Mouse (Mus musculus): ENCODE results near the gene Desi1. TPM values are rescaled to one million over a fixed set of nuclear protein-coding genes. Genes with fewer than 3 reads are reported as not detected.

The Desi1 gene
- total and polyA plus RNA-seq, 2 experiments from 2014 or later, result 26.9 to 43.9 TPM

DNA sequence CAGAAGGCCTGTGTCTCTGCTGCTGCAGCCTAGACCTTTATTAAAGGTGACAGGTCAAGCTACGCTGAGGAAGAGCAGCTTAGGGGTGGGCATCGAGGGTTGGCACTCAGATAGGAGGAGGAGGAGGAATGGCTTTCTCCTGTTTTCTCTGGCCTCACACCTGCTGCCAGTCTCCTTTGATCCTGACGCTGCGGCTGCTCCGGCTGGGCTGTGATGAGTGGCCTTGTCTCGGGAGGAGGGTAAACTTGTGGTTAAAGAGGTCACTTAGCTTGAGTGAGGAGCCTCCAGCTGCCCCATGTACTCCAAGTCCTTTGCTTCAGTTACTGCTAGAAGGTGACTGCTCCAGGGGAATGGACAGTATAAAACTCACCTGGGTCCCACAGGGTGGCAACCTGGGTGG, 39.7 kb downstream of the Desi1 start:
- Histone ChIP-seq H3K36me3 (ENCODE audit: insufficient read depth, low read length) (peaks cover 50% of the 10 kb centered on the region), H3K4me2 (ENCODE audit: low read depth, low read length, poor library complexity, severe bottlenecking) (no peak overlapping the region), H3K27me3 (ENCODE audit: insufficient read depth, low read length) (no peaks in the 10 kb centered on the region), H3K9ac (replicated peaks; ENCODE audit: low read length, poor library complexity, severe bottlenecking) (no peak overlapping the region), H3K4me1 (ENCODE audit: insufficient read depth, low read length) (no peaks in the 10 kb centered on the region), H3K27ac (ENCODE audit: low read depth, low read length) (no peak overlapping the region), H3K9me3 (ENCODE audit: low read length) (no peaks in the 10 kb centered on the region), H3K4me3 (ENCODE audit: low read depth, low read length) (no peak overlapping the region)
- 83% methylated on average over 6 of the region's 6 CpGs for WGBS
- DNase-seq (ENCODE audit: low spot score) (no peak), ATAC-seq (ENCODE audit: low FRiP score) (no peak)
- no peak for TF ChIP-seq CTCF (IDR thresholded peaks at IDR 0.05)

DNA sequence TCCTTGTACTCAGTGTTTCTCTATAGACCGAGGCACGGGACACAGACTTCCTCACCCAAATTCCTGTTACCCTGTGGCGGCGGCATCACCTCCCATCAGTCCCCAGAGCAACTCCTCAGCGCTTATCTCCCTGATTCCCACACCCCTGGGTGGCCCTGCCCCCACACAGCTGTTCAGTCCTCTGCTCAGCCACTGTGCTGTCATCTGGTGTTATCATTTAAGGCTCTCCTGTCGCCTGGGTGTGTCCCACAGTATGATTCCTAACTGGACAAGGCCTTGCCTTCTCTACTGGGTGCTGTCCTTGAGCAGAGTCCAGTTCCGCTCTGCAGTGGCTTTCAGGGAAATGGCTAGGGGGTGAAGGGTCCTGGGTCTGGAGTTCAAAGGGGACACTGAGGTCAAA, 43.1 kb downstream of the Desi1 start:
- 58% methylated on average over 7 of the region's 7 CpGs for WGBS

DNA sequence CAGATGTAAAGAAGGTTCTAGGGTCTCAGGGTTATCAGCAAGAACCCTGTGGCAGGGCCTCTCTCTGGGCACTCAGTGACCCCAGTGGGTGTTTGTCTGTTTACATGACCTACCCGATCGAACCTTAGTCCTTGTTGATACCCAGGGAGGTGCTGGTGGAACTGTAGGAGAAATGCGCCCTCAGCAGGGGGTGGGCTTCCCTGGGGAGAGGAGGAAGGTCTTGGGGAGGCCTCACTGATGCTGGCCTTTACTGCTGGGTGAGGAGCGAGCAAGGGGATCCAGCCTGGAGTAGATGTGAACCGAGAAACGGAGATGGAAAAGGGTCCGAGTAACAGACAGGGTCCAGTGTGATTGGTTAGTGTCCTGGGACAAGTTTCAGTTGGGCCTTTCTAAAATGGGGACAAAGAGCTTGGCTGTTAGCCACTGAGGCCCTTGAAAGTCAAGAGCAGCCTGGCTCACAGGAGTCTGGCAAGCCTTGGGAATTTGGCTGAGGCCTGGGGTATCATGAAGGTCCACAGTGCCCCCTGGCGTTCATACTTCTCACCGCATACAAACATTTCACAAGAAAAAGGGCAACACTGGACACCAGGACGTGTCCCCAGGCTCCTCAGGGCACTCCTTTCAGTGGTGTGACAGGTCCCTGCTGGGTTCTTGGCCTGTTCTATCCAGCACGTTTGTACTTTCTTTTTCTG, 44.1 kb downstream of the Desi1 start:
- H3K4me2 ChIP-seq (ENCODE audit: low read depth, low read length, poor library complexity, severe bottlenecking), result no peak overlapping the region
- no peaks in the 10 kb centered on the region for H3K9me3 ChIP-seq (ENCODE audit: low read length)
- no peak overlapping the region for H3K4me3 ChIP-seq (ENCODE audit: low read depth, low read length)
- peaks cover 16% of the 10 kb centered on the region for H3K36me3 ChIP-seq (ENCODE audit: insufficient read depth, low read length)
- H3K4me1 ChIP-seq (ENCODE audit: insufficient read depth, low read length), result no peaks in the 10 kb centered on the region
- peak; percentile 86 for TF ChIP-seq CTCF (IDR thresholded peaks at IDR 0.05)
- DNase-seq (ENCODE audit: low spot score), result peak; percentile 96
- no peak overlapping the region for H3K27ac ChIP-seq (ENCODE audit: low read depth, low read length)
- H3K27me3 ChIP-seq (ENCODE audit: insufficient read depth, low read length), result no peaks in the 10 kb centered on the region
- peak; percentile 66; the same call in 1 of the 2 replicates for ATAC-seq (ENCODE audit: low FRiP score)
- no peak overlapping the region for H3K9ac ChIP-seq (replicated peaks; ENCODE audit: low read length, poor library complexity, severe bottlenecking)
- WGBS, result 35% methylated on average over 11 of the region's 11 CpGs

More for the DNA sequence above, 43.1 kb downstream of the Desi1 start:
- Histone ChIP-seq H3K36me3 (ENCODE audit: insufficient read depth, low read length) (peaks cover 22% of the 10 kb centered on the region), H3K4me2 (ENCODE audit: low read depth, low read length, poor library complexity, severe bottlenecking) (no peak overlapping the region), H3K9me3 (ENCODE audit: low read length) (no peaks in the 10 kb centered on the region), H3K27ac (ENCODE audit: low read depth, low read length) (no peak overlapping the region), H3K4me3 (ENCODE audit: low read depth, low read length) (no peak overlapping the region), H3K9ac (replicated peaks; ENCODE audit: low read length, poor library complexity, severe bottlenecking) (no peak overlapping the region), H3K27me3 (ENCODE audit: insufficient read depth, low read length) (no peaks in the 10 kb centered on the region), H3K4me1 (ENCODE audit: insufficient read depth, low read length) (no peaks in the 10 kb centered on the region)
- ATAC-seq (ENCODE audit: low FRiP score), result no peak
- no peak for TF ChIP-seq CTCF (IDR thresholded peaks at IDR 0.05)
- DNase-seq (ENCODE audit: low spot score), result no peak

DNA sequence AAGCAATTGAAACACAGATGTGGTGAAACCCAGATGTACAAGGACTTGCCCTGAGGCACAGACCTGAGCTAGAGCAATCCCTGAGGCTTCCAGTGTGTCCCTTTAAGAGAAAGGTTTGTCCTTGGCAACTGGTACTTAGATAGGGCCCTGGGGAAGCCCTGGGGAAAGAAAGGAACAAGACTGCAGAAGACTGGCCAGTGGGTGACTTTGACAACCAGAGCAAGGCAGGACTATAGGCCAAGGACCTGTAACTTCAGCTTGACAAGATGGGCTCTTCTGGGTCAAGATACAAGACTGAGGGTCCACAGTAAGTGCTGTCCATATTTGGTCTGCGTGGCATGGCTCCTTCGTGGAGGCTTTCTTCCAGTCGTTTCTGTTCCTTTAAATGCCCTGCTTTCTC, 46.0 kb downstream of the Desi1 start, which contains the start of gene Xrcc6:
TSS of gene Xrcc6 (plus strand) at position 190 of the 400 bp plus-strand sequence.
- H3K4me1 ChIP-seq (ENCODE audit: insufficient read depth, low read length), result no peaks in the 10 kb centered on the region
- no peak for DNase-seq (ENCODE audit: low spot score)
- TF ChIP-seq CTCF (IDR thresholded peaks at IDR 0.05), result no peak
- no peak within 1 kb of the TSS for H3K4me3 ChIP-seq (ENCODE audit: low read depth, low read length)
- H3K27me3 ChIP-seq (ENCODE audit: insufficient read depth, low read length), result no peaks in the 10 kb centered on the region
- no peak for ATAC-seq (ENCODE audit: low FRiP score)
- no peak within 1 kb of the TSS for H3K27ac ChIP-seq (ENCODE audit: low read depth, low read length)
- H3K4me2 ChIP-seq (ENCODE audit: low read depth, low read length, poor library complexity, severe bottlenecking), result no peak within 1 kb of the TSS
- WGBS, result 81% methylated on average over 3 of the region's 3 CpGs
- peaks cover under 1% of the 10 kb centered on the region for H3K36me3 ChIP-seq (ENCODE audit: insufficient read depth, low read length)
- H3K9me3 ChIP-seq (ENCODE audit: low read length), result no peaks in the 10 kb centered on the region
- H3K9ac ChIP-seq (replicated peaks; ENCODE audit: low read length, poor library complexity, severe bottlenecking), result no peak within 1 kb of the TSS

DNA sequence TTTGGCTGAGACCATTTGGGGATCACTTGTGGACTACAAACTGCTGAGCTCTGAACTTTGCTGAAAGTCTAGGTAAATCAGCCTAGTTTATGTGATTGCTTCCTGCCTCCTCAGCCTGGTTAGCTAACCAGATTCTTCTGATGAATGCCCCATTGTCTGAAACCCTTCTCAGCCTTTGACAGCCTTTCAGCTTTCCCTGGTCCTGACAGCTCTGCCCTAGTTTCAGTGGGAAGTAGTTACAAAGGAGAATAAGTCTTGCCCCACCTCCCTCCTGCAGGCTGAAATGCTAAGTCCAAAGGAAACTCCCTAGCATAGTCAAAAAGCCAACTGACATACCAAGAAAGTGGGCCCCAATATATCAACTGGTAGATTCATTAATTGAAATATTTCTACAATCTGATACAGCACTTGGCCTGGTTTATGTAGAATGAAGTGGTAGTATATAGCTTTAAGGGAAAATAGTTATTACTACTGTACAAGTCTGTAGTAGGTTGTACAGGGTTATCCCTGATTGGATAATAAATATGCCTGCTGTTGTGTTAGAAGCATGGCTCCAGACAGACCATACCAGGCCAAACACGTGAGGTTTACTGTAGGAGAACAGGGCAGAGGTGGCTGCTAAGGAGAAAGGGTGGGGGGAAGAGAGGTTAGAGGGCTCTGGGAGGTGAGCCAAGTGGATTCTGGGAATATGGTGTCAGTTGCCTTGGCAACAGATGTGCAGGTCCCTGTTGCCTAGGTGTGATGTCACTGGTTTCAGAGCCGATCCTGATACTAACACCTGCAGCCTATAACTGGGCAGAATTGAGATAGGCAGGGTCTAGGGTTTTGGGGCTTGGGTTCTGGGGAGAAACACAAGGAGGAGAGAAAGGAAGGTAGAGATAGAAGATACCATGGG, 48.1 kb downstream of the Desi1 start:
- Histone ChIP-seq H3K4me2 (ENCODE audit: low read depth, low read length, poor library complexity, severe bottlenecking) (no peak overlapping the region), H3K9me3 (ENCODE audit: low read length) (no peaks in the 10 kb centered on the region), H3K9ac (replicated peaks; ENCODE audit: low read length, poor library complexity, severe bottlenecking) (no peak overlapping the region), H3K4me1 (ENCODE audit: insufficient read depth, low read length) (no peaks in the 10 kb centered on the region), H3K27me3 (ENCODE audit: insufficient read depth, low read length) (no peaks in the 10 kb centered on the region), H3K36me3 (ENCODE audit: insufficient read depth, low read length) (no peaks in the 10 kb centered on the region), H3K27ac (ENCODE audit: low read depth, low read length) (0 out of 2 replicates have a peak overlapping the region, but pooled peaks have one; percentile 38), H3K4me3 (ENCODE audit: low read depth, low read length) (no peak overlapping the region)
- DNase-seq (ENCODE audit: low spot score), result peak; percentile 44
- TF ChIP-seq CTCF (IDR thresholded peaks at IDR 0.05), result no peak
- WGBS, result 53% methylated on average over 2 of the region's 2 CpGs
- ATAC-seq (ENCODE audit: low FRiP score), result 0 out of 2 replicates have a peak, but pooled peaks have one; percentile 34

DNA sequence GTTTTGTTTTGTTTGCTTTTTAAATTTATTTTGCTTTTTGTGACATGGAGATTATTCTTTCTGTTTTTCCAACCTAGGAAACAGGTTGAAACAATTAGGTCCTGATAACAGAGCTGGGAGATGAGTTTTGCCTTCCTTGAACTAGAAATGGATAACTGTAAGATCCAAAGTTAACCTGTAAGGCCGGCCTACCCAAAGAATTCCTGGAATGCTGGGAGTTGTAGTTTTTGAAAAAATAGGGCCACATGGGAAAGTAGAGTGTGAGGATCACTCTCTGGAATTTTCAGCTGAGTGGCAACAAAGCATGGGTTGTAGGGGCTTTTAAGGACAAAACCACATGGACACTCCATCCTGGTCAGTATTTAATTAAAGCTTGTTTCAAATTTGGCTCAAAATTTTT, 51.5 kb downstream of the Desi1 start:
- no peaks in the 10 kb centered on the region for H3K36me3 ChIP-seq (ENCODE audit: insufficient read depth, low read length)
- no peak overlapping the region for H3K4me2 ChIP-seq (ENCODE audit: low read depth, low read length, poor library complexity, severe bottlenecking)
- no peak overlapping the region for H3K4me3 ChIP-seq (ENCODE audit: low read depth, low read length)
- no peaks in the 10 kb centered on the region for H3K9me3 ChIP-seq (ENCODE audit: low read length)
- no peak for DNase-seq (ENCODE audit: low spot score)
- no peak overlapping the region for H3K9ac ChIP-seq (replicated peaks; ENCODE audit: low read length, poor library complexity, severe bottlenecking)
- ATAC-seq (ENCODE audit: low FRiP score), result no peak
- no peak overlapping the region for H3K27ac ChIP-seq (ENCODE audit: low read depth, low read length)
- no peaks in the 10 kb centered on the region for H3K4me1 ChIP-seq (ENCODE audit: insufficient read depth, low read length)
- 61% methylated on average over 1 of the region's 1 CpGs for WGBS
- no peak for TF ChIP-seq CTCF (IDR thresholded peaks at IDR 0.05)
- H3K27me3 ChIP-seq (ENCODE audit: insufficient read depth, low read length), result no peaks in the 10 kb centered on the region
